Mouse (Mus musculus): ENCODE results near the gene Olfr78.

The Olfr78 gene
- long read RNA-seq, experiment 1: 0 reads
- long read RNA-seq, experiment 2: 0 reads

- intact Hi-C loops (cut with DNase I): no loop called here
These were observed at the start of gene Olfr78, which contains the start of gene Olfr560 for GRCm38 (mm10) chr7:102759266-102759665. Olfr78 (minus strand) TSS chr7:102759471. Olfr560 (minus strand) TSS chr7:102759366.

- intact Hi-C loops (cut with DNase I): no loop called here
These were observed 43.9 kb upstream of the Olfr78 start, which contains the start of gene Olfr564 for GRCm38 (mm10) chr7:102803180-102803579. Olfr564 (plus strand) TSS chr7:102803480.

- intact Hi-C loops (cut with DNase I): no loop called here
These were observed 11.7 kb upstream of the Olfr78 start, which contains the start of gene Olfr561 for GRCm38 (mm10) chr7:102770921-102771320. Olfr561 (plus strand) TSS chr7:102771221.

- intact Hi-C loops (cut with DNase I): no loop called here
These were observed 7.2 kb downstream of the Olfr78 start for GRCm38 (mm10) chr7:102752086-102752485.

- intact Hi-C loops (cut with DNase I): no loop called here
These were observed 21.6 kb downstream of the Olfr78 start for GRCm38 (mm10) chr7:102737705-102738104.

GRCm38 (mm10) chr7:102733793-102734192 is 25.5 kb downstream of the Olfr78 start:
- intact Hi-C loops (cut with DNase I): no loop called here

- intact Hi-C loops (cut with DNase I): no loop called here
These were observed 31.9 kb downstream of the Olfr78 start, which contains the start of gene Olfr559 for GRCm38 (mm10) chr7:102727391-102727790. Olfr559 (minus strand) TSS chr7:102727491.

GRCm38 (mm10) chr7:102718970-102719369 is 40.3 kb downstream of the Olfr78 start, which contains the start of gene Olfr33:
Olfr33 (minus strand) TSS chr7:102719070.
- intact Hi-C loops (cut with DNase I): no loop called here

GRCm38 (mm10) chr7:102701915-102702314 is 57.4 kb downstream of the Olfr78 start, which contains the start of gene Olfr558:
Olfr558 (plus strand) TSS chr7:102702215.
- intact Hi-C loops (cut with DNase I): no loop called here

- intact Hi-C loops (cut with DNase I): loop anchor here (5.0 kb wide), 1 partner anchor 219 kb away; the partner anchor contains the start of gene Olfr571
These were observed 60.8 kb downstream of the Olfr78 start for GRCm38 (mm10) chr7:102698461-102698860.

GRCm38 (mm10) chr7:102695358-102696125 is 63.7 kb downstream of the Olfr78 start, which contains the start of gene Olfr557:
Olfr557 (plus strand) TSS chr7:102695910.
- intact Hi-C loops (cut with DNase I): loop anchor here (5.0 kb wide), 1 partner anchor 222 kb away; the partner anchor contains the start of gene Olfr571
